Mouse (Mus musculus) frontal cortex, adult (tissue): ENCODE results near the gene Mup10.
"Not testable (repeated sequence)": the region's sequence is repeated elsewhere in the genome, so short reads cannot be mapped to it uniquely, and the experiment has no call there.

Experiments
- ATAC-seq: cut with Nextera tagmentation; 2 replicates; pipeline ENCODE4 v1.9.2; 2017; ENCODE audit warnings: mild to moderate bottlenecking, moderate library complexity, mixed read lengths; ENCODE audit not compliant: low TSS enrichment

Gene Mup10

DNA sequence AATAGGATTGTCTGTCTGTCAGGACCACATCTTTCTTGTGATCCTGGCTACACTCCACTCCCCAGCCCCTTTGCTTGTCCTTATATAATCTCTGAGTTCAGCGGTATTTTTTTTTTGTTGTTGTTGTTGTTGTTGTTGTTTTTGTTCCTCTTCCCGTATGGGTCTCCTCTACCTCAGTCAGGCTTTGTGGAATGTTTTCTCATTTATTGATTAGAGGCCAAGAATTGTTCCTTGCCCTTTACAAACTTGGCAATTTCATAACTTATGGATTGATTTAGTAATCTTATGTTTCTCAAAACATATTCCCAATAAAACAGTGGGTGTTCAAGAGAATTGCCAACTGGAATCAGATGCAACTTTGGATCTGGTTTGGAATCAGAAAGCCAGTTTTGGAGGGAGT lies at the start of gene Mup10:
Mup10 (minus strand) TSS at position 101 of the 400 bp plus-strand sequence.
- not testable (repeated sequence) for ATAC-seq
